Mouse (Mus musculus): ENCODE results near the gene Mthfr.

GRCm38 (mm10) chr4:148041611-148042191, 2.8 kb downstream of the Mthfr start:
- TF ChIP-seq CTCF (IDR thresholded peaks at IDR 0.05; ENCODE audit: borderline replicate concordance, extremely low read depth, insufficient read depth, insufficient read length): no peak
- TF ChIP-seq POLR2A (IDR thresholded peaks at IDR 0.05; ENCODE audit: borderline replicate concordance, extremely low read depth, insufficient read depth, insufficient read length, poor library complexity, severe bottlenecking): no peak
